Mouse (Mus musculus) C2C12 (cell line): ENCODE measurements at regions not wholly inside any gene's neighbourhood (a gene's known extent, or its start where the extent isn't known, plus 50 kb on each side); places are given as distances from the start of the nearest gene placed in this dataset.

Experiments used
- H3K27me3 ChIP-seq: one replicate; pipeline ENCODE4 v1.6.1; 2011; ENCODE audit not compliant: control insufficient read depth, insufficient read depth, insufficient read length
- H3K36me3 ChIP-seq: one replicate; pipeline ENCODE4 v1.6.1; 2011; ENCODE audit not compliant: control insufficient read depth, insufficient read depth
- H3K4me3 ChIP-seq: one replicate; pipeline ENCODE4 v1.5.1; 2011; ENCODE audit warnings: mild to moderate bottlenecking, control low read depth; ENCODE audit not compliant: poor library complexity, insufficient read depth, severe bottlenecking
- H3K79me2 ChIP-seq: one replicate; pipeline ENCODE4 v1.6.1; 2011; ENCODE audit not compliant: control insufficient read depth, insufficient read depth
- H3K79me3 ChIP-seq: one replicate; pipeline ENCODE4 v1.6.1; 2011; ENCODE audit warnings: low read depth, control low read depth
- H3ac ChIP-seq: one replicate; pipeline ENCODE3; 2011; ENCODE audit warnings: low read depth; ENCODE audit not compliant: control insufficient read depth, insufficient read length
- CEBPB ChIP-seq: IDR thresholded peaks from one replicate; pipeline ENCODE4 v1.6.1; 2011; ENCODE audit warnings: low read depth, mild to moderate bottlenecking, control low read depth, moderate library complexity
- CTCF ChIP-seq: IDR thresholded peaks from one replicate; pipeline ENCODE4 v1.5.1; 2011; ENCODE audit not compliant: control insufficient read depth, insufficient read depth, insufficient read length
- FOSL1 ChIP-seq: IDR thresholded peaks from one replicate; pipeline ENCODE4 v1.8.0; 2011; ENCODE audit warnings: mild to moderate bottlenecking, low read length; ENCODE audit not compliant: poor library complexity, insufficient read depth, severe bottlenecking
- MAX ChIP-seq: IDR thresholded peaks from one replicate; pipeline ENCODE4 v1.6.1; 2011; ENCODE audit warnings: mild to moderate bottlenecking, control low read depth
- MYOD1 ChIP-seq: IDR thresholded peaks from one replicate; pipeline ENCODE4 v1.6.1; 2011; ENCODE audit warnings: low read depth; ENCODE audit not compliant: control insufficient read depth, insufficient read length
- MYOG ChIP-seq: IDR thresholded peaks from one replicate; pipeline ENCODE4 v1.6.1; 2011; ENCODE audit not compliant: control insufficient read depth, insufficient read length; ENCODE audit errors: extremely low read depth
- USF1 ChIP-seq: IDR thresholded peaks from one replicate; pipeline ENCODE4 v1.6.1; 2011; ENCODE audit warnings: low read depth, mild to moderate bottlenecking, control low read depth, moderate library complexity

GRCm38 (mm10) chr14:24578535-24579111 lies 91.7 kb downstream of the Rps24 start:
- Histone ChIP-seq H3K4me3 (no peak overlapping the region), H3K36me3 (no peaks in the 10 kb centered on the region), H3ac (no peak overlapping the region), H3K79me3 (no peaks in the 10 kb centered on the region), H3K27me3 (peaks cover 24% of the 10 kb centered on the region), H3K79me2 (no peaks in the 10 kb centered on the region)
- TF ChIP-seq MYOD1 (no peak), CEBPB (no peak), USF1 (no peak), CTCF (no peak)

GRCm38 (mm10) chr14:24579153-24579795 lies 92.3 kb downstream of the Rps24 start:
- H3ac ChIP-seq, result no peak overlapping the region
- no peaks in the 10 kb centered on the region for H3K79me3 ChIP-seq
- peaks cover 24% of the 10 kb centered on the region for H3K27me3 ChIP-seq
- no peak overlapping the region for H3K4me3 ChIP-seq
- H3K79me2 ChIP-seq, result no peaks in the 10 kb centered on the region
- H3K36me3 ChIP-seq, result no peaks in the 10 kb centered on the region
- no peak for TF ChIP-seq CTCF

GRCm38 (mm10) chr14:24586133-24586908 lies 99.4 kb downstream of the Rps24 start:
- no peak overlapping the region for H3K4me3 ChIP-seq
- H3K36me3 ChIP-seq, result no peaks in the 10 kb centered on the region
- H3ac ChIP-seq, result no peak overlapping the region
- H3K79me3 ChIP-seq, result no peaks in the 10 kb centered on the region
- TF ChIP-seq MYOD1 (no peak), FOSL1 (no peak), CEBPB (no peak)
- H3K27me3 ChIP-seq, result peaks cover 14% of the 10 kb centered on the region
- no peaks in the 10 kb centered on the region for H3K79me2 ChIP-seq

- H3K79me2 ChIP-seq, result no peaks in the 10 kb centered on the region
- TF ChIP-seq USF1, result no peak
- no peak for TF ChIP-seq CEBPB
- no peak for TF ChIP-seq MYOD1
- no peak for TF ChIP-seq FOSL1
- no peak for TF ChIP-seq MAX
- no peak for TF ChIP-seq MYOG
- TF ChIP-seq CTCF, result no peak
- H3K27me3 ChIP-seq, result peaks cover 14% of the 10 kb centered on the region
- H3K36me3 ChIP-seq, result no peaks in the 10 kb centered on the region
- H3K79me3 ChIP-seq, result no peaks in the 10 kb centered on the region
- no peak overlapping the region for H3K4me3 ChIP-seq
- H3ac ChIP-seq, result no peak overlapping the region
Measured at GRCm38 (mm10) chr14:24586982-24587672, 100.2 kb downstream of the Rps24 start.

- no peak overlapping the region for H3ac ChIP-seq
- no peaks in the 10 kb centered on the region for H3K36me3 ChIP-seq
- peaks cover 14% of the 10 kb centered on the region for H3K27me3 ChIP-seq
- no peak overlapping the region for H3K4me3 ChIP-seq
- no peaks in the 10 kb centered on the region for H3K79me3 ChIP-seq
- H3K79me2 ChIP-seq, result no peaks in the 10 kb centered on the region
- TF ChIP-seq USF1 (no peak), MYOD1 (no peak), MAX (no peak), MYOG (no peak), CEBPB (no peak), CTCF (no peak)
Measured at GRCm38 (mm10) chr14:24588041-24588440, 101.1 kb downstream of the Rps24 start.

GRCm38 (mm10) chr14:24606444-24607173 lies 119.7 kb downstream of the Rps24 start:
- Histone ChIP-seq H3K79me3 (no peaks in the 10 kb centered on the region), H3K36me3 (no peaks in the 10 kb centered on the region), H3ac (no peak overlapping the region), H3K4me3 (no peak overlapping the region), H3K79me2 (no peaks in the 10 kb centered on the region), H3K27me3 (peaks cover 3% of the 10 kb centered on the region)
- TF ChIP-seq USF1 (no peak), CTCF (no peak), CEBPB (no peak), FOSL1 (no peak), MAX (no peak), MYOD1 (no peak), MYOG (no peak)
